Mouse (Mus musculus): ENCODE measurements at regions not wholly inside any gene's neighbourhood (a gene's known extent, or its start where the extent isn't known, plus 50 kb on each side); places are given as distances from the start of the nearest gene placed in this dataset.

- intact Hi-C loops (cut with DNase I) = no loop called here
- DNase-seq (ENCODE audit: low spot score in 2 of 2) = no peak
Measured at GRCm38 (mm10) chr14:108021331-108021730, 892.6 kb downstream of the Slitrk1 start.

GRCm38 (mm10) chr14:107987752-107988285, 926.1 kb downstream of the Slitrk1 start:
- DNase-seq (ENCODE audit: low spot score in 2 of 2) = no peak
- intact Hi-C loops (cut with DNase I) = no loop called here

GRCm38 (mm10) chr14:107978141-107978540, 935.8 kb downstream of the Slitrk1 start:
- no peak for DNase-seq (ENCODE audit: low spot score in 2 of 2)
- intact Hi-C loops (cut with DNase I) = no loop called here

- intact Hi-C loops (cut with DNase I) = no loop called here
- no peak for DNase-seq (ENCODE audit: low spot score in 2 of 2)
Measured at GRCm38 (mm10) chr14:107952076-107952475, 961.9 kb downstream of the Slitrk1 start.

DNA sequence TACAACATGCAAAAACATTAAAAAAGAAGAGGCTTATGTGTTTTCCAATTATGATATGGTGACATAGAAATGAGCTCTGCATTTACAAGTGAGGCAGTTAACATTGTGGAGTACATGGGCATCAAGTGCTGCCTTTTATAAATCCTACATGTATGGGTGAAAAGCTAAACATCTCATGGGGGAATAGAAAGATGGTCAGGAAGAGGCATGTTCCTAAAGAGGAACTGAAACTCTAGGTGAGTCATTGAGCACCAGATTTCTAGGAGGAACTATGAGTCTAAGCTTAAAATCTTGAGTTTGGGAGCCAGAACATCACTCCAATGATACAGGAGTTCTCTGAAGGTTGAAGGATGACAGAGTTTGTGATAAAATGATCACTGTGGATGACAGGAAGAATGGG, 1010.2 kb downstream of the Slitrk1 start:
- intact Hi-C loops (cut with DNase I) = no loop called here
- DNase-seq (ENCODE audit: low spot score in 2 of 2) = no peak

- no peak for DNase-seq (ENCODE audit: low spot score in 2 of 2)
- intact Hi-C loops (cut with DNase I) = no loop called here
Measured at GRCm38 (mm10) chr14:107901823-107902222, 1012.1 kb downstream of the Slitrk1 start.

DNA sequence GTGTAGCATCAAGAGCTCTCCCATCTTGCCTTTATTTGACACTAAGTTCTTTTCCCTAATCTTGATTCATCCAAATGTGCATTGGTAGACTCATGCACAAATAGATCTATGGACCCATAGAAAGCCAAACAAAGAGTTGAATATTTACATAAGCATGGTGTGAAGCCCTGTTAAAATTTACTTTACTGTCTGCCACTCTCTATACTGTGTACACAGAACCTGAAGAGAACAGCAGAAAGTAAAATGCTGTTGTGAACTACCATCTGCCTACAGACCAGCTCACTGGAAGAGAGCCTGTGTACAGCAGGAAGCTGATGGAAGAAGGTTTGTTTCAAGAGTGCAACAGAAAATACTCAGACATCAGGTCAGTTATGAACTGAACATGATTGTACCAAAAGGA, 1053.1 kb downstream of the Slitrk1 start:
- intact Hi-C loops (cut with DNase I) = no loop called here
- no peak for DNase-seq (ENCODE audit: low spot score in 2 of 2)

- intact Hi-C loops (cut with DNase I) = no loop called here
Measured at GRCm38 (mm10) chr14:107849688-107850087, 1064.3 kb downstream of the Slitrk1 start.

DNA sequence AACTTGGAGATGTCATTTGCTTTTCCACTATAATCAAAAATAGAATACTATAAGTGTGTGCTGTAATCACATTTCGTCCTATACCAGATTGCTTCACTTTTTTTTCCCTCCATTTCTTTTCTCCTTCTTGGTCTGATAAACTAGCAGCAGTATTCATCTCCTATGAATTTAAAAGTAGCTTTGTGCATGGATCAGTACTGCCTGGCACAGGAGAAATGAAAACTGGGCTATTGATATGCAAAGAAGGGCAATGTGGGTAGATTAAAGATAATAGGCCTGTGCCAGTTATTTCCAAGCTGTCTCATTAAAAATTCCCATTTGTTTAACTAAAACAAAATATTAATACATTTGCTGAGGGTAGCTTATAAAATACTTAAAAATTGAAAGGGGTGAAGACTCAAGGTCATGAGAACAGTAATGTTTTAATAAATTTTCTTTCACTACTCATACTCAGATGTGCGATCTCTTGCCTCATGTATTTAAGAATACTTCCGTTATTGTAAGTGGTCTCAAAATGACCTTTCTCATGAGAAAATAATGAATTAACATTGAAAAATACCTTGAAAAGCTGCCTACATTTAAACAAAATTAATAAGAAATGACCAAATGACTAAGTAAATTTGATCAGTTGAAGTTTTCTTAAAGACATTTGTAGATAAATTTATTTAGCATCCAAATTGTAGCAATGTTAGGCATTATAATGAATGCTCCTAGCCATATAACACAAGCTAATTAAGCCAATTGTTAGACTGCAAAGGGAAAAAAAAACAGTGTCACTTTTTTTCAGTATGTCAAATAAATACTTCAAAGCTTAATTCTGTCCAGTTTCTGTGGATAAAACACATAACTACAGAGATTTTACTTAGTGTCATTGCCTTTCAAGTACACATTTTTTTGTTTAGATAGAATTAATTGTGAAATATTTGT, 1068.4 kb downstream of the Slitrk1 start:
- intact Hi-C loops (cut with DNase I) = no loop called here
- DNase-seq (ENCODE audit: low spot score in 2 of 2) = no peak

More at GRCm38 (mm10) chr14:107849688-107850087, 1064.3 kb downstream of the Slitrk1 start:
- DNase-seq (ENCODE audit: low spot score in 2 of 2) = no peak

DNA sequence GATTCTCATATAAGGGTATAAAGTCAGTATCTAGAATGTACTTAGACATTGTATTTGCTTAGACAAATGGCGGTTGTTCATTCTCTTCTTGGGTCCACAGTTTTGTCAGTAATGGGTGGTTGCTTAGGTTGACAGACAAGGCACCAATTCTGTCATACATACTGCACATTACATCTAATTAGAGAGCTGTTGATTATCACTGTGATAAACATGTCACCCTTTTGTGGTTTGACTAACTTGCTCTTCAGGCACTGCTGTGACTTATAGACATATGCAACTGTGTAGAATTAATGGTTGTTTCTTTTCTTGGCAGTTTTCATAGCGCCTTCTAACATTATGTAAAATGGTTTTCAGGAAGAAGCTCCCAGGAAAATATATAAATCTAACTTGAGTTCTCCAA, 1069.4 kb downstream of the Slitrk1 start:
- intact Hi-C loops (cut with DNase I) = no loop called here
- no peak for DNase-seq (ENCODE audit: low spot score in 2 of 2)

DNA sequence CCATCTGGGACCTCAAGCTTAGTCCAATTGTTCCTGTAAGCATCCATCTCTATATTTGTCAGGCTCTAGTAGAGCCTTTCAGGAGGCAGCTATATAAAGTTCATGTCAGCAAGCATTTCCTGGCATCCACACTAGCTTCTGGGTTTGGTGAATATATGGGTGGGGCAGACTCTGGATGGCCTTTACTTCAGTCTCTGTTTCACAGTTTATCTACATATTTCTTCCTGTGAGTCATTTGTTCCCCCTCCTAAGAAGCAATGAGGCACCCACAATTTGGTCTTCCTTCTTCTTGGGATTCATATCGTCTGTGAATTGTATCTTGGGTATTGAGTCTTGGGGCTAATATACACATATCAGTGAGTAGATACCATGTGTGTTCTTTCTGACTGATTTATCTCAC, 1081.0 kb downstream of the Slitrk1 start:
- DNase-seq (ENCODE audit: low spot score in 2 of 2) = no peak
- intact Hi-C loops (cut with DNase I) = no loop called here

GRCm38 (mm10) chr14:107785242-107785641, 1128.7 kb downstream of the Slitrk1 start:
- intact Hi-C loops (cut with DNase I) = no loop called here
- no peak for DNase-seq (ENCODE audit: low spot score in 2 of 2)

Data from left cerebral cortex, postnatal 36 days (tissue).